Mouse (Mus musculus) gastrocnemius, adult 18-20 months (tissue): ENCODE measurements around the gene Hdhd5. TPM values are rescaled to one million over a fixed set of nuclear protein-coding genes. Genes with fewer than 3 reads are reported as not detected.

Experiments used
- total RNA-seq, 2 experiments: library from RNA; stranded (reverse); gene quantifications; 2 replicates each; pipeline ENCODE4 v1.2.3; 2021

Hdhd5 gene
- total RNA-seq, 2 experiments from 2014 or later: 19.9 to 26.1 TPM

Other genes starting within 250 kb of the Hdhd5 start
- gene D330020A13Rik, start 237.0 kb downstream of the Hdhd5 start, total RNA-seq: not detected
- 1 to 10 TPM in 1 of 2 experiments, under 1 TPM in 1; 0.98 to 1.1 TPM for gene B4galnt3, start 236.8 kb downstream of the Hdhd5 start, total RNA-seq
- 10 to 100 TPM; 18.3 to 20.4 TPM for gene Kdm5a, start 167.2 kb downstream of the Hdhd5 start, total RNA-seq
- 1 to 10 TPM; 2.5 to 2.7 TPM for gene Ccdc77, start 166.9 kb downstream of the Hdhd5 start, total RNA-seq
- 1 to 10 TPM; 1.3 to 1.4 TPM for gene Il17ra, start 68.1 kb downstream of the Hdhd5 start, total RNA-seq
- not detected for gene Tmem121b, start 37.5 kb downstream of the Hdhd5 start, total RNA-seq
- gene Cecr2, start 135.1 kb upstream of the Hdhd5 start, total RNA-seq: 1 to 10 TPM; 7.4 to 10.0 TPM
- not detected for gene Slc25a18, start 242.3 kb upstream of the Hdhd5 start, total RNA-seq